Mouse (Mus musculus): ENCODE measurements around the gene Spred3.
A peak's percentile ranks its signal among the peaks of the same experiment; 100 is the strongest.

Gene Spred3

DNA sequence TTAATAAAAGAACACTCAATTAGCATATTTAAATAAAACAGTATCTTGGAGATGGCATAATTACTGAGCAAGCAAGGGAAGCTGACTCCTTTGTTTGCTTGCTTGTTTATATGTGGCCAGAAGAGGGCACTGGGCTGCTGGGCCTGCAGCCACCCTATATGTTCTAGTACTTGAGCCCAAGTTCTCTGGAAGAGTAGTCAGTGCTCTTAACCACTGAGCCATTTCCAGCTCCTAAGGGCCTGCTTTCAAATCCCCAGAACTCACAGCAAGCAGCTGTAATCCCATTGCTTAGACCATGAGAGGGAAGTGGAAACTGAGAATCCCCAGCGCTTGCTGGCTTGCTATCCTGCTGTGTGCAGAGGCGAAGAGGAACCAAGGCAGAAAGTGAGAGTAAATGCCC is 41.5 kb downstream of the Spred3 start:
- DNase-seq (ENCODE audit: low spot score): no peak

DNA sequence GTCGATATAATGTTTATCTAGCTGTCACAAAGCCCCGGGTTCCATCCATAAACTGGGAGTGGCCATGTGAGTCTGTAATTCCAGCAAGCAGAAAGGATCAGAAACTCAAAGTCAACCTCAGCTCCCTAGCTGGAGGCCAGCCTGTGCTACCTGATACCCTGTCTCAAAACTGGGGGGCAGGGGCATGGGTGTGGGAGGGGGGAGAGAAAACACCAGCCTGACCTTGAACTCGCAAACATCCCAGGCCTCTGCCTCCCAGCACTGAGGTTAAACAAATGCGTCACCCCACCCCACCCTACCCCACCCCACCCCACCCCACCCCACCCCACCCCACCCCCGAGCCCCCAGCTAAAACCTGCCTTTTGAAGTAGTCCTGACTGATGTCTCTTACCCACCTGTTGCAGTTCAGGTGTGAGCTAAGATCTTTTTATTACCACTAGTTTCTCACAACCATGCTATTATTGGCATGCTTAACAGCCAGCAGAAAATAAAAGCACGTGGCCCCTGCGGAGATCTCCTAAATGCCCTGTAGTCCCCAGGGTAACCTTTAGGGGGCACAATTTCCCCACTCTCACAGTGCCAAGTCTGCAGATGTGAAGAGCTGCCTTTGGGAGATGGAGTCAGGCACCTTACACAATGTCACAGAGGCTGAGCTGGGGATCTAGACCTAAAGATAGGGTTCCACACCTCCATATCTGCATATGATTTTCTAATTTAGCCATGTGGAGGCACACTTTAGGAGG is 43.9 kb downstream of the Spred3 start:
- DNase-seq (ENCODE audit: low spot score): peak; percentile 74

DNA sequence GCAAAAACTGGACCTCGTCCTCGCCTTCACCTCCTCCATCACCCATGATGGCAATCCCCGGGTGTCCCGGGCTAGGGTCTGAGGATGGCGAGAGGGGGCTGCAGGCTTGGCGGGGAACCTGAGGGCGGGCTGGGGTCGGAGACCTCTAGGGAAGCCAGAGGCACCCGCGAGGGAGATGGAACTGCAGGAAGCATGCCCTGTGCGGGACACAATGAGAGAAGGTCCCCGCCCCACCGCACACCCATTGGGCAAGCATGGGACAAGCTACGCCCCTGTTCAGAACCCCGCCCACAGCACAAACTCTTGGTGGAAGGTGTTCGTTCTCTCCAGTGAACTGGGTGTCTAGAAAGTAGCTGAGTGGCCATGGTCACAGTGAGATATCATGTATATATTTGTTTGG is 45.2 kb downstream of the Spred3 start, which contains the start of gene Ryr1:
Gene Ryr1, minus strand, starts transcription at position 210 of the 400 bp plus-strand sequence.
- peak; percentile 79 for DNase-seq (ENCODE audit: low spot score)

DNA sequence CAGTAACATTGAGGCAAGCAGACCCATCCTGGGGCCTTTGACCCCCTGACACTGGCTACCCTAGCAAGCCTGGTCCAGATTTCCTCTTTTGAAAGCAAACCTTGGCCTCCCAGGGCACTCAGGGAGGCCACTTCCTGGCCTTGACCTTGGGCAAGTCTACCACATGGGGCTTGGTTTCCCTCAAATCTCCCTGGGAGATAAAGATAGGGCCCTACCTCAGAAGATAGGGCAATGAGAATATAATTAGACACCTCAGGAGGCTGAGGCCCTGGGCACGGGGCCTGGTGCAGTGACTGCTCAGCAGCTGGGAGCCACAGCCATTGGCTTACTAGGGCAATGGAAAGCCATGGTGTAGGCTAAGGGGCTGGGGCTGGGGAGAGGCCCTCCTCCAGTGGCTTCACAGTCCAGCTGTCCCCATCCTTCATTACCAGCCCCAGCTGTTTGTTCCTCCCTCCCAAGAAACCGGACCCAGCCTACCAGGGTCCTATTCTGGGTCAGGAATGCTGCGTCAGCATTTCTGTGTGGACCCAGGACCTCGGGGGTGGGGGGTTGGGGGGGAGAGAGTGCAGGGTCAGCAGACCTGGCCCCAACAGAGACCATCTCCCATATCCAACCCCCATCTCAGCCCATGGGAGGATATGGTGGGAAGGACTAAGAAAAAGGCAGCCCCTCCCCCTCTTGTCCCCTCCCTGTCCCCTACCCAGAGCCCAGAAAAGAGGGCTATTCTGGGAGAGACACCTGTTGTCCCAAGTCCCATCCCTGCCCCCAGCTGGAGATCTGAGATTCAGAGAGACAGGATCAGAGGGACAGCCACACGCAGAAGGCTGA is 46.5 kb downstream of the Spred3 start:
- DNase-seq (ENCODE audit: low spot score): no peak

DNA sequence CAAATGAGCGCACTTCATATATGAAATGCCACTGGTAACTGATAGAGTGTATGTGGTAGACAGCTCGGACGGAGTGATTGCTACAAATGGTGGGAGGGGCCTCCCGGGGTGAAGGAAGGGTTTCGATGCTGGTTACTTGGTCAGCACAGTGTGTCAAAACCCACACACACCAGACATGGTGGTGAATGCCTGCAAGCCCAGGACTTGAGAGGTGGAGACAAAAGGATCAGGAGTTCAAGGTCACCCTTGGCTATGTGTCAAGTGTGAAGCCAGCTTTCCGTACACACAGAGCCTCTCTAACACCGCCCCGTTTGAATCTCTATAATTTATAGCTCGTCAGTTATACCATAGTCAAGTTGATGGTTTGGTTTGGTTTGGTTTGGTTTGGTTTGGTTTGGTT is 47.4 kb downstream of the Spred3 start:
- no peak for DNase-seq (ENCODE audit: low spot score)

DNA sequence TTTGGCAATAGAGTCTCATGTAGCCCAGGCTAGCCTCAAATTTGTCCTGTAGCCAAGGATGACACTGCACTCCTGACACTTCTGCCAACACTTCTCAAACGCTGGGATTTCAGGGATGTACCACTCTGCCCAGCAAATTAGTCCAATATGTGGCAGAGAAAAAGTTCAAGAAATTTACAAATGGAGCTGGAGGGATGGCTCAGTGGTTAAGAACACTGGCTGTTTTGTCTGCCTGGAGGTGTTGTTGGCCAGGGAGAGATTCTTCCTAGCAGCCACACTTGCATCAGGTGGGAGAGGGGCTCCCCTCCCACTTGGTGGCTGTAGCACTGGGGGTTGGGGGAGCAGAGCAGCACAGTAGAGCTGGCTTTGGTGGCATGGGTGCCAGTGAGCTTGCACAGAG is 50.7 kb downstream of the Spred3 start:
- no peak for DNase-seq (ENCODE audit: low spot score)

DNA sequence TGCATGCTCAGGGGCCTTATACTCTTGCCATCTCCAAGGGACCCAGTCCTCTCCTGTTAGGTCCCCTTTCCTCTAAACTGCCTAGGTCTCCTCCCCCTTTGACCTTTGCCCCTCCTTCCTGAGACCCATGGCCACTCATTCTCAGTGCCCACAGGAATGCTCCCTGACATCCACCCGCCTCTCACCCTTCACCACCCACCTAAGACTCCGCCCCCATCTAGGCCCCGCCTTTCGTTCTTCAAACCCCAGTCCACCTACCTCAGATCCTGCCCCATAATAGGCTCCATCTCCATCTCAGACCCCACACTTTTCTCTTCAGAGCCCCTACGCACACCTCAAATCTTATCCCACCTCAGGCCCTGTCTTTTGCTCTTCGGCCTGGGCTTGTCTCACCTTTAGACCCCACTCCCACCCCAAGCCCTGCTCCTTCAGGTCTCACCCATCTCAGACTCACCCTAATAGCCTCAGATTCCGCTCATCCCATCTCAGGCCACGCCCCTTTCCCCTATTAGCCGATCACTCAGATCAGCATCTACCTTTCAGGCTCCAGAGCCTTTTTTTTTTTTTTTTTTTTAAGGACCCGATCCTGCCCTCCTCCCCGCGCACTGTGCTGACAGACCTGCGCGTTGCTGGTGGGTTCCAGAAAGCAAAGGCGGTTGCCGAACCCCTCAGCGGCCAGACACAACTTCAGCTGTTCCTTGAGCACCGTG is 51.9 kb downstream of the Spred3 start:
- DNase-seq (ENCODE audit: low spot score): no peak

DNA sequence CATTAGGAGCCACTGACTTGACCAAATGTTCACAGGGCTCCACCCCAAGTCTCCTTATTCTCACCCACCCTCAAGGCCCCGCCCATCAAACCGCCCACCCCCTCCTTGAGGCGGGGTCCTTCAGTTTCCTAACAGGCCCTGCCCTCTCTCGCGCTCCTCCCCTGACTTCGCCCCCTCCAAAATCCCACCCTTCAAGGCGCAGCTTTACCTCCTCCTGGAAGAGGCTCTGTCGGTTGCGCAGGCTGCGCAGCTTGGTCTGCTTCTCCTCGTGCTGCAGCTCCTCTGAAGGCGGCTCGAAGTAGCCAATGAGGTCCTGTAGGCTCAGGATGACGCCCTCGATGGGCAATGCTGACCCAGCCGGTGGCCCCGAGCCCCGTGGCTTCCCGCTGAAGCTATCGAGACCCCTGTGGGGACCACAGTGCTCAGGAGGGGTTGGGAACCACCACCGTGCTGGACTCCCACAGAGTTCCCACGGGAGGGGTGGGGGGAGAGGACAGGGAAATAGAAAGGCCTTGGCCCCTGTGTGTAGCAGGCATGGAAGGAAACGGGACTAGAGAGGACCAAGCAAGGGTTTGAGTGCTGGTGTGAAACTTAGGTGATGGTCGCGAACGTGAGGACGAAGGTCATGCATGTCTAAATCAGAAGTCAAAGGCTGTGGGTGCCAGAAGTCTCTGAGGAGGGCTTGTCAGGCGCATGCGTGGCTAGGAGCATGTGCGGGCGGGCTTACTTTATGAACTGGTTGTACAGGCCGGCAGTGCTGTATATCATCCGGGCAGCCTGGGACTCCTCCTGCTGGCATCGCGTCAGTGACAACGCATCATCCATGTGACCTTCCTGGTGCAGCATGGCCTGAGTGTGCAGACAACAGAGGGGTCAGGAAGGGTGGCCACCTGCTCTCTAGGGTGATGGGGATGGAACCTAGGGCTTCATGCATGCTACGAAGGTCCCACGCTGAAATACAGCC is 60.9 kb downstream of the Spred3 start:
- DNase-seq (ENCODE audit: low spot score): peak; percentile 81

All from testis, postnatal 10 days (tissue).